Mouse (Mus musculus) testis, adult 2 months (tissue): ENCODE measurements around the gene Lrp8.

ENCODE experiments used
- CTCF ChIP-seq: fragments of 200-500 bp; IDR thresholded peaks from 2 replicates; pipeline ENCODE4 v1.5.1; 2012; ENCODE audit warnings: low read depth, mild to moderate bottlenecking, inconsistent platforms, low read length, moderate library complexity; ENCODE audit not compliant: control insufficient read depth, insufficient read depth, insufficient replicate concordance
- POLR2A ChIP-seq: fragments of 200-500 bp; IDR thresholded peaks from 2 replicates; pipeline ENCODE4 v1.6.1; 2012; ENCODE audit warnings: low read depth, mild to moderate bottlenecking, inconsistent platforms, low read length, moderate library complexity; ENCODE audit not compliant: control insufficient read depth

DNA sequence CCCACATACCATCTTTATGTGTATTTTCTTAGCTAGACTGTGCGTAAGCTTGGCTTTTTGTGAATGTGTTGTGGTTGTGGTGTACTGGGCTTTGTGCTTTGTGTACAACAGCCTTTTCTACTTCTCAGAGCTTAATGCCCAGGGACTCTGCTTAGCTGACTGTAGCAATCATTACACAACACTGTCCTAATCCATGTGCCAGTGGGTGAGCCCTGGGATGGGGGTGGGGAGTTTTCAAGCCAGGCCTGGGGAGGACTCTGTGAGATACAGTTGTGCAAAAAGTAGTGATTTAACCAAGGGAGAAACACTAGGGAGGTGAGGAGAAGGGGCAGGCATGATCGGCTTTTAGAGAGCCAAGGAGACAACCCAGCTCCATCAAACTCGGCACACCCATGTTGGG, 98.1 kb downstream of the Lrp8 start:
- TF ChIP-seq CTCF (no peak), POLR2A (no peak)
